Mouse (Mus musculus) urinary bladder, postnatal 36 days (tissue): ENCODE data around the gene Gmppb.

Experiments
- DNase-seq, 2 experiments: peaks; one replicate each; pipeline ENCODE4 v3.0.0; 2022; ENCODE audit warnings: low spot score in 2 of 2, mixed read lengths in 1 of 2

Gene Gmppb

DNA sequence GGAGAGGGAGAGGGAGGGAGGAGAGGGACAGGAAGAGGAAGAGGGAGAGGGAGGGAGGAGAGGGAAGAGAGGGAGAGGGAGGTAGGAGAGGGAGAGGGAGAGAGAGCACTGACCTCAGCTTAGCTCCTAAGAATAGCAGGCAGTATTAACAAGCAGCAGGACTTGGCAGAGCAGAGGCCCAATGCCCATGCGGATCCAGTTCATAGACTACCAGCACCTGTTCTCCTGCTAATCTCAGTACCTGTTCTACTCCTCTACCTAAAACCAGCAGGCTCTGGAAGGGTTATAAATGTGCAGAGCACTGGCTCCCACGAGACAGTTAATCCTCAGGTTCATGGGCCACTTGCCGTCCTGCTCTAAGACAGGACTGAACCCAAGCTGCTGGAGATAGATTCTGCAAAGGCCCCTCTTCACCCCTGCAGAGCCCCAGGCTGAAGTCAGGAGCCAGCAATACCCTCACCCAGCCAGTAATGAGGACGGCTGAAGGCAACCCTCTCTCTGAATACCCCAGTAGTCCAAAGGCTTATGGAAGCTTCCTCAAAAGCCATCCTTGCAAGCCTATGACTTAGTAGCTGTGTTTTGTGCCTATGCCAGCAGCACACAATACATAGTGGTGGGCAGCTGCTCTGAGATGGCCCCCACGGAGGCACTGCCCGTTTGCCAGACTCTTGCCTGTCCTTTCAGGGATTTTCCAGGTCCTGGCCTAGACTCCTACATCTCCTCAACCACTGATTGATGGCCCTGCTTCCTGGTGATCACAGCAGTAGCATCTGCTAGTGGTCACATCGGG, 24.3 kb downstream of the Gmppb start:
- DNase-seq: no peak

DNA sequence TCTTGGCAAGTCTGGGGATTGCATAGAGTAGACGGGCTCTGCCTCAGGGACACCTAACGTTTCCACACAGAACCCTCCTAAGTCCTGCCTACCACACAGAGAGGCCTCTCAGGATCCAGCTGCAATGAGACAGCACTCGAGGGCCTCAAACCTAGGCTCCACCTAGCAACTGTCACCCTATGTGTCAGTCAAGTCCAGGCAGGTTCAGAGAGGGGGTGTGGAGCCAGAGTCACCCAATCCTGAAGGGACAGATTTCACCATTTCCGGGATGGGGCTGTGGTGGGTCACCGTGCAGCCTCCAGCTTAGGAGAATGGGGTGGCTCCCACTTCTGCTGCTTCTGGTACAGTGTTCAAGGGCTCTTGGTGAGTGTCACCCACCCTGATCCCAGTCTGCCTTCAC, 31.1 kb downstream of the Gmppb start, which contains the start of gene Mst1:
Gene Mst1 (plus strand): TSS at position 269 of the 400 bp plus-strand sequence.
- peak in 1 of 2 experiments; percentile 50 for DNase-seq

DNA sequence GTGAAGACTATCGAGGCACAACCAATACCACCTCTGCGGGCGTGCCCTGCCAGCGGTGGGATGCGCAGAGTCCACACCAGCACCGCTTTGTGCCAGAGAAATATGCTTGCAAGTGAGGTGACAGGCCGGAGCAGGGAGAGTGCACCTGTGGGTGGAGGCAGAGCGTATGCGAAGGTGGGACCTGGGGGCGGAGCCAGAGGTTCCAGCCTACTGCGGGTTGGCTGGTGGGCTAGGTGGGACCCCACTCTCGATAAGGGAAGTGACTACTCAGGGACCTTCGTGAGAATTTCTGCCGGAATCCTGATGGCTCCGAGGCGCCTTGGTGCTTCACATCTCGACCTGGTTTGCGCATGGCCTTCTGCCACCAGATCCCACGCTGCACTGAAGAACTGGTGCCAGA, 33.5 kb downstream of the Gmppb start:
- DNase-seq: no peak

DNA sequence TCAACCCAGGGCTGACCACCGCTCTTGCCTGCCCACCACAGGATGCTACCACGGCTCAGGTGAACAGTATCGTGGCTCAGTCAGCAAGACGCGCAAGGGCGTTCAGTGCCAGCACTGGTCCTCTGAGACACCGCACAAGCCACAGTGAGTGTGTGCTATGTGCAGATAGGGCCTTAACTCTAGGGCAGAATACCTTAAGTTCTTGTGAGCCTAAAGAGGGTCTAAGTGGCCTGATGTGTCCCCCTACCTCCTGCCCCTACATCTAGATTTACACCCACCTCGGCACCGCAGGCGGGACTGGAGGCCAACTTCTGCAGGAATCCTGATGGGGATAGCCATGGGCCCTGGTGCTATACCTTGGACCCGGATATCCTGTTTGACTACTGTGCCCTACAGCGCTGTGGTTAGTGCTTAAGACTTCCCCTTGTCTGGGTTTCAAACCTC, 34.0 kb downstream of the Gmppb start, which contains the start of gene Rnf123:
Gene Rnf123 (minus strand): TSS at position 359 of the 444 bp plus-strand sequence.
- no peak for DNase-seq

DNA sequence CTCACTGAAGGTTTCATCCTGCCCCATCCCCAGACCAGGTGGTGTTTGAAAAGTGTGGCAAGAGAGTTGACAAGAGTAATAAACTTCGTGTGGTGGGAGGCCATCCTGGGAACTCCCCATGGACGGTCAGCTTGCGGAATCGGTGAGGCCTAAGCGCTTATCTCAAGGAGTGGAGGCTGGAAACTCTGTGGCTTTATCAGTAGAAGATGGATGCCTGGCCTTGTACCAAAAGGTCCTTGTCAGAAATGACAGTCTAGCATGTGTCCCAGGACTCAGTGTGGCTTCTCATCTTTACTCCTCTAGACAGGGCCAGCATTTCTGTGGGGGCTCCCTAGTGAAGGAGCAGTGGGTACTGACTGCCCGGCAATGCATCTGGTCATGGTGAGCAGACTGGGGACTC, 34.5 kb downstream of the Gmppb start:
- DNase-seq: no peak

DNA sequence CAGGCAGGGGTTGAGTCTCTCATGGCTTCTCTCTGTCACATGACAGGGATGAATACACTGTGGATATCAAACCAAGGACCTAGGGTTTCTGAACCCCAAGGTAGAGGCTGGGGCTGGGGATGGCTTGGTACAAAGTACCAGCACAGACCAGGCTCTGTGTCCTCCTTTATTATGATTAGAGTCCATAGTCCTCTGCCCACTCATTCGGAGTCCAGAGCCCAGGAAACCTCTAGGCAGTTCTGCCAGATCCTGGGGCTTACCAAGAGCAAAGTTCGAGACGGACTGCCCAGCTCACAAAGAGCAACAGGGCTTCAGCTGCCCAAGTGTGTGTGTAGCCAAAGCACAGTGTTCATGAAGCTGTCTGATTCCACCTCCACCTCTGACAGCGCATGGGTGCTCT, 36.2 kb downstream of the Gmppb start:
- DNase-seq: no peak

DNA sequence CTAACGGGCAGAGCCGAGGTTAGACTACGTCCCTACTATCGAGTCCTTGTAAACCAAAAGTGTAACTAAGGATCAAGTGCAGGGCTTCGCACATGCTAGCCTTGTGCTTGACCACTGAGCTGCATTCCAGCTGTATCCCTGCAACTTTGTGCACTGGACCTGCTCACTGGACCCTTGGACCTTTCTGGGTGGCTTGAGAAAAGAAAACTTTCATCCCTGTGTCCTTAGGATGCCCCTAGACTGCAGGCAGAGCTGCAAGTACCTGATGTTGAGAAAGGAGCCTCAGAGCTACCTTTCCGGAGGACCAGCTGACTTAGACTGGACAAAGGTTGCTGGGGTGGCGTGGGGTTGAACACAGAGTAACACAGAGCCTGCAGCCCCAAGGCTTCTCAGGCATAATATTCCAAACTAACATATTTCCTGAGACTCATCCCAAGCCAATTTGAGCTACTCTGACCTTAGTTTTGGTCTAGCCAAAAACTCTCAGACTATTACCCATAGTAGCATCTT, 41.6 kb downstream of the Gmppb start:
- no peak for DNase-seq

DNA sequence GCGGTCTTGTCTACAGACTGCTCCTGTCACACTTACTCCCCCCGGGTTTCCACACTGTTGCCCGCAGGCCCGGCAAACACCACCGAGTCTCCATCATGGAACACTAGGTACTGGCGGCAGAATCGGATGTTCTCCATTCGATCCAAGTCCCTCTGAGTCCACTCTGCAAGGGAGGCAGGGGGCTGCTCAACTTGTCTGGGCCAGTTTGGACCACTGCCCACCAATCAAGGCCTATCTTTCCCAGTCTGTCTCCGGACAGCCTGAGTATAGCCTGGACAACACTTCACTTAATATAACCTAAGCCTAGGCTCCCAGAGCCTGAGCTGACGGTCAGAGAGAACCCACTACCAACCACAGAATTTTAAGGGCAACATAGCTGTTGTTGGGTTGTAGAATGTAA, 44.5 kb downstream of the Gmppb start:
- no peak for DNase-seq

DNA sequence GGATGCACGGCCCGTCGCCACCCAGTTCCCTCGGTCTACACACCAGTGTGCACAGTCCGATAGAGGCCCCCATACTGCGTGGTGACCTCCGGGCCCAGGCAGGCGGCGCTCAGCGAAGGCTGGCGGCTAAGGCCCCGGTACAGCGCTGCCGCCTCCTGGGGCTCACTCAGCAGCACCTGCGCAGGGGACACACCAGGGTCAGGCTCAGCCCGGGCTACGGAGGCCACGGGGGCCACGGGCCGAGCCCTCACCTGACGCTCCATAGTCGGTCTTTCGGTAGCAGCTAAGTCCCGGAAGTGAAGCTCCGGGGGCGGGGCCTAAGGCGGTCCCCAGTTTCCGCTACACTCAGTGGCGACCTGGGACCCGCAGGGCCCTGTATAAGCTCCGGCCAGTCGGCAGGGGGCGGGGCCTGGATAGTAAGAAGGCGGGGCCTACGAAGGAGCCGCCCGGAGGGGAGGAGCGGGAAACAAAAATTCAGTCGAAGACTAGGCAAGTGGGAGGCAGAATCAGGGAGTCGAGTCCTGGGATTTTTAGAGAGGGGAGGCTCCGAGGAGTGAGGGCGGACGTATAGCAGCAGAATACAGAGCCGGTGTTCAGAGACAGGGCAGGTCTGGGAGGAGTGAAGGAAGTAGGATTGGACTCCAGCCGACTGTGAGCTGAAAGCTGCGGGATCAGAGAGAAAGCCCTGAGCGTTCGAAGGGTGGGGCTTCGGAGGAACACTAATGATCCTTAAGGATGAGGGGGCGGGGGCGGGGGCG, 45.3 kb downstream of the Gmppb start, which contains the start of gene Apeh:
Gene Apeh (minus strand): TSS at position 423 of the 758 bp plus-strand sequence.
- DNase-seq: peak; percentile 96

DNA sequence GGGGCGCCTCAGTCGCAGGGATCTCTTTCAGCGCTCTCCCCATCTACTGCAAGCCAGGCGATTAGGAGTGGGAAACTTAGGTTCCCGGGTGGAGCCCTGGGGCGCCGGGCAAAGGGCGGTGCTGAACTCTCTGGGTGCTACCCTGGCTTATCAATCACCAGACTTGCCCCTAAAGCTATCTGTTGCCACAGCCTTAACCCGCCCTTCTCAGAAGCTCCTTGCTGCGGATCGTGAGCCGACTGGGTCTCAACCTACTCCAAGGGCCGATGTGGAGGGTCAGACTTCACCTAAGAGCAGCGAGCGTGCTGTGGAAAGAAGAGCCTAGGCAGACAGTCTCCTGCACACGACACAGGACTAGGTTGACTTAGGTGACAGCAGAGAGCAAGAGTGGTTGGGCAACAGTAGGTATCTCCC, 46.0 kb downstream of the Gmppb start:
- no peak for DNase-seq

DNA sequence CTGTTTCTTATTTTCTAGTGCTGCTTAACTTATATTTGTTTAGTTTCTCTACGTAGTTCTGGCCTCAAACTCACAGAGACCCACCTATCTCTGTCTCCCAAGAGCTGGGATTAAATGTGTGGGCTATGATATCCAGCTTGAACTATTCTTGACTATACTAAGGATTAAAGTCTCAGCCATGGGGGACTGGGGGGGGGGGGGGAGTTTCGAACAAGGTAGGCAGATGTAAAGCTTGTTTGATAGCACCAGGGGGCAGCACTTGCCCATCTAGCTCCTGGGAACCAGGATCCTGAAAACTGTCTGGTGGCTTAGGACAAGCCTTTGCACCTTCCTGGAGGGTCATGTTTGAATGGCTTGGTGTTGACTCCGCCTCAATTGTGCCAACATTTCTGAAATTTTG, 46.5 kb downstream of the Gmppb start:
- DNase-seq: peak; percentile 37 to 55

DNA sequence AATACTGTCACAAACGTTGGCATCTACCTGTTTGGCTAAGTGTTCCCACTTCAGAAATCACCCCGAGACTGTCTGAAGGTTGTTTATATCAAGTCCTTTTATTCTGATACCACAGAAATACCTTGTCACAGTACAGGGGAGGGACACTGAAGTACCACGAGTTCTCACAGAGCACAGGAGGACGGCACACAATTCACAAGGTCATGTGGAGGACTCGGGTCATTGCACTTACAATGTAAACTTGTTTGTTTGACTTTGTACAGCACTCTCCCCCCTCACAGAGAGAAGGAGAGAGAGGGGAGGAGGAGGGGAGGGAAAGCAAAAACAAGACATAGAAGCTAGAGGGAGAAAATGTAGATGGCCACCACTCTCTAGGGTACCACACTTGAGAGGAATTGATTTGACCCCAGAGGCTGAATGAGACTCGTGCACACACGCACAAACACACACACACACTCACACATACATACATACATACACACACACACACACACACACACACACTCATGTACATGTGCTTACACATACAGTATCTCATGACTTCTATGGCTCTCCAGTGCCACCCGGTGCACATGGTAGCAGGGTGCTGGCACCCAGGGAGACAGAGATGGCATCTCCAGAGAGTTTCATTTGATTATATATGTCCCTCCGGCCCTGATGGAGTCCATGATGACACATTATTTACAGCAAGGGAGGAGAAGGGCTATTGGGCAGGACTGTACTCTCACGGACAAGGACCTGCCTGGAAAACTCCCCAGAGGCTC, 47.1 kb downstream of the Gmppb start:
- no peak for DNase-seq

DNA sequence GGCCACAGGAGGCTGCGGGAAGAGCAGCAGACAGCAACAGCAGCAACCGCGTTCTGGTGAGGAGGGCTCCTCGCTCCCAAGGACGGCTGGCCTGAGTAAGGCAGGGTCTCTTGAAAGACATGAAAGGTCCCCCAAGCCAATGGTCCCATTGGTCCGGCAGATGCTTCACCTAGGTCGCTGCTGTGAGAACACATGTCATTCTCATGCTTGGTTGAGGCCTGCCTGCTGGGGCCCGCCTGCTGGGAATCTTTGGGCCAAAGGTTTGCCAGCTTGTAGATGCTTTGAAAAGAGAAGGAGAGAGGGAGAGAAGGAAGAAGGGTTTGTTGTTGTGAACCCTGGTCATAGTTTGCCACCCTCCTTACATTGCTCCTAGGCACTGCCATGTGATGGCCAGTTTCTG, 50.6 kb downstream of the Gmppb start:
- DNase-seq: no peak
